Mouse (Mus musculus): ENCODE data around the gene Hacd2. TPM values are rescaled to one million over a fixed set of nuclear protein-coding genes. Genes with fewer than 3 reads are reported as not detected.

Hacd2 gene
- 114 and 130 TPM in 2 replicates for polyA plus RNA-seq (2021; fragmentation: Nextera tagmentation)
- long read RNA-seq, experiment 1, partial matches to known transcripts = 3 of 12 reads
- long read RNA-seq, experiment 1, other reads (novel, unspliced or antisense) = 5 of 12 reads
- long read RNA-seq, experiment 2, partial matches to known transcripts = 1 of 15 reads
- long read RNA-seq, experiment 2, other reads (novel, unspliced or antisense) = 14 of 15 reads

DNA sequence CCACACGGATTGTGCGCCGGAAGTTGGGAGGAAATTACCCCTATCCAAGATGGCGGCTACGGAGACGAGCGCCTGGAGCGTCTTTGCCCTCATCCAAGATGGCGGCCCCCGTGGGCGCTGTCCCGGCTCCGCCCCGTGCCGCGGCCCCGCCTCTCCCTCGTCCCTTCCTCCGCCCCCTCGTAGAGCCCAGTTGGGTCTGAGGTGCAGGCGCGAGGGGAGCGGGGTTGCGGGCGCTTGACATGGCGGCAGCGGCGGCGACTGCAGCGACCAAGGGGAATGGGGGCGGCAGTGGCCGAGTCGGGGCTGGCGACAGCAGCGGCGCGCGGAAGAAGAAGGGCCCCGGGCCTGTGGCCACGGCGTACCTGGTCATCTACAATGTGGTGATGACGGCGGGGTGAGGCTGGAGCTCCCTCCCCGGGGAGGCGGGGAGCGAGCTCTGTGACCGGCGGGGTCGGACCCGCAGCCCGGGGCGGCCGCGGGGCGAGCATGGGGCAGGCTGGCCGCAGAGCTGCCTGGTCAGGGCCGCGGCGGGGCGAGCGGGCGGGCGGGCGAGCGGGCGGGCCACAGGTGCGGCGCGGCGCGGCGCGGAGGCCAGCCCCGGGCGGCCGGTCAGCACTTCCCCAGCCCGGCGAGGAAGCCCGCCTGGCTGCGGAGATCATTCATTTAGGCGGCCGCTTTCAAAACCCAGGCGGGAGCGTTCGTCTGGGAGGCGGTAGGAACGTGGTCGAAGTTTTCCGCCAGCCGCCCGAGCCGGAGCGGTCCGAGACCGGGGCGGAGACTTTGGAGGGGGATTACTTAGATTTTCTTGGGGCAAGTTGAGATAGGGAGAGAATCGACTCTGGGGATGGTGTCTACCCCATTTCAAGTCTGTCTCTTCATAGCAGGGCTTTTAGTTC, at the start of gene Hacd2:
Gene Hacd2 (plus strand): TSS at position 187 of the 896 bp plus-strand sequence.

GRCm38 (mm10) chr16:35154641-35155390, 132.6 kb downstream of the Hacd2 start, which contains the start of gene Adcy5:
Gene Adcy5, plus strand, starts transcription at chr16:35154877.

Other genes starting within 250 kb of the Hacd2 start
- gene Adcy5, start 132.4 kb downstream of the Hacd2 start, polyA plus RNA-seq (2021; fragmentation: Nextera tagmentation) = 14.1 and 15.6 TPM in 2 replicates